Mouse (Mus musculus) gastrocnemius, postnatal 4 days (tissue): ENCODE data around the gene Vps39. TPM values are rescaled to one million over a fixed set of nuclear protein-coding genes. Genes with fewer than 3 reads are reported as not detected.

Experiments
- DNase-seq, 2 experiments: peaks; one replicate each; pipeline ENCODE4 v3.0.0; 2021 to 2022; ENCODE audit warnings: low spot score in 2 of 2, mixed read lengths in 2 of 2
- total RNA-seq, 2 experiments: library from RNA; stranded (reverse); gene quantifications; 2 replicates each; pipeline ENCODE4 v1.2.3; 2021

The Vps39 gene
- total RNA-seq, 2 experiments from 2014 or later: 27.3 to 34.7 TPM

GRCm38 (mm10) chr2:120301076-120301475 lies 51.9 kb downstream of the Vps39 start:
- DNase-seq: no peak

DNA sequence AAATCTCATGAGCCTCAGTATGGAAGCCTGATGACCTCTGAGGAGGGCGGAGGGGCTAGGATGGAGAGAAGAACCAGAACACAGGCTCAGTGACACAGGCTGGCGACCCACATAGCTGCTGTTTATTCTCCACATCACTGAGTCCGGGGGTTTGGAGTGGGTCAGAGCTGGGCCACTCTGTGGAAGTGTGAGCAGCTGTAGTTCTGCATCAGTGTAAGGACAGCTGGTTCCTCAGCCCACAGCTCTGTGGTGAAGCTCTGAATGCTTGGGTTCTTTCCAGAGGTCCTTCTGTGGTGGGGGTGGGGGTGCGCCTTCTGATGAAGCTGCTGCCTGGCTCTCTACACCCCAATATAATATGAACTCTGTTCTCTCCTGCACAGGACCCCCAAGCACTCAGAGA lies 53.1 kb downstream of the Vps39 start:
- no peak for DNase-seq

GRCm38 (mm10) chr2:120296160-120296559 lies 56.8 kb downstream of the Vps39 start:
- no peak for DNase-seq

DNA sequence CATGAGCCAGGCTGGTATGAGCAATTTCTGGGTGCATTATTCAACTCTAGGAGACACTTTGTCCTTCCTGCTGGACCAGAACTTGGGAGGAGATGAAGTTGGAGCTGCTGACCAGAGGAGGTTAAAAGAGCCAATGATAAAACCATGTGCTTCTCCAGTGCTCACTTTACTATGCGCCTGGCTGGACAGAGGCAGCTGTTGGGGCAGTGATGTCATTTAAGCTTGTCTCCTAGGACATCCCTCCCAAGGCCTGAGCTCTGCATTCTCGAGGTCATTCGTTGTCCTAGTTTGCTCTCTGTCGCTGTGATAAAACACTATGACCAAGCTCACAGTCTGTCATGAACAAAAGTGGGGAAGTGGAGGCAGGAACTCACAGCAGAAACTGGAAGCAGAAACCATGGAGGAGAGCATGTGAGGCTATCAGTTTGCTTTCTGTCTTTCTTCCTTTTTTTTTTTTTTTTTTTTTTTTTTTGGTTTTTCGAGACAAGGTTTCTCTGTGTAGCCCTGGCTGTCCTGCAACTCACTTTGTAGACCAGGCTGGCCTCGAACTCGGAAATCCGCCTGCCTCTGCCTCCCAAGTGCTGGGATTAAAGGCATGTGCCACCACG lies 61.4 kb downstream of the Vps39 start:
- no peak for DNase-seq

DNA sequence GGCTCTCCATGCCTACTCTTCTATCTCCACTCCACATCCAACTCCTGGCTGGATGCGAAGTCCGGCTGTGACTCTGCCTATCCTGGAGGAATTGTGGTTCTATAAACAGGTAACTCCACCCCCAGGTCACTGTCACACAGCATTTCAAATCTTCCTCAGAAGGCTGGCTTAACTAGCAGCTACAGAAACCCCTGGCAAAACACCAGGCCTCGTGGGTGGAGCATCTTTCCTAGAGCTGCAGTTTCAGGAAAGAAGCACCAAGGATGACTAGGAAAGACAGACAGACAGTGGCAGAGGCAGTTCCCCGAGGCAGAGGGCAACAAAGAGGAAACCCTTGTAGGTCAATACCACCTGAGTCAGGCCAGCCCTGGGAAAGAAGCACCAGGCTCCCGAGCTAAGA lies 63.9 kb downstream of the Vps39 start, which contains the start of gene Pla2g4d:
Pla2g4d (minus strand) TSS at position 203 of the 400 bp plus-strand sequence.
- no peak for DNase-seq

- no peak for DNase-seq
Observed at GRCm38 (mm10) chr2:120288401-120288800, 64.5 kb downstream of the Vps39 start.

- no peak for DNase-seq
Observed at GRCm38 (mm10) chr2:120285639-120286038, 67.3 kb downstream of the Vps39 start.

DNA sequence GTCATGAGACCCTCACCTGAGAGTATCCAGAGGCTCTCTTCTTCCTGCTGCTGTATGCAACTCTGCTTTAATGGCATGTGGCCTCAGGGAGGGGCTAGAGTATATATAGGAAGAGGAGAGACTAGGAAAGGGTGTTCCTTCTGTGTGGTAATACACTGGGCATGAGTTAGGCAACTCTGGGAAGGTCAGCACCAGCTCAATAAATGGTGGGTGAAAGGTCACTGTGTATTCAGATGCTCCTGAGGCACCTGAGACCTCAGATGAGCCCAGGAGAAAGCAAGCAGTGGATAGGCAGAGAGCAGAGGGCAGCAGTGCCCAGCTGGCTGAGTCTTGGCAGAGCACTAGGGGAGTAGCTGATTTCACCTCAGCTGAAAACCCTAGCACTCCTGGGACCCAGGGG lies 68.2 kb downstream of the Vps39 start:
- no peak for DNase-seq

GRCm38 (mm10) chr2:120284094-120284493 lies 68.8 kb downstream of the Vps39 start:
- DNase-seq: no peak

GRCm38 (mm10) chr2:120283550-120283949 lies 69.4 kb downstream of the Vps39 start:
- no peak for DNase-seq

DNA sequence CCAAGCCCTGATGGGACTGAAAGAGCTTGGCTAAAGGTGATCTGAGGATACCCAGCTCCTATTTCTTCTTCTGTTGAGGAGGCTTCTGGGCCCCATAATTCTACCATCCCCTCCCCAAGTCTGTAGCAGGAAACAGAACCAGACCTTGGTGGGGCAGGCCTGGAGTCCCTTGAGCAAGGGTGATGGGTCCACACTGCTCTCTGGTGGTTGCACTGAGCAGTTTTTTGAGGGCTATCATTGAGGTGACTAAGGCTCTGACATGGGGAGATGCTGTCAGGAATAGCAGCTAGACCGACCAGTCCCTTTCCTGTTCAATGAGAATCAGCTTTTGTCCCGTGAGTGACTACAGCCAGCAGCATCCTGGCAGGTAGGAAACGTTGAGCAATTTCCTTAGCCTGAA lies 71.7 kb downstream of the Vps39 start:
- DNase-seq: no peak

DNA sequence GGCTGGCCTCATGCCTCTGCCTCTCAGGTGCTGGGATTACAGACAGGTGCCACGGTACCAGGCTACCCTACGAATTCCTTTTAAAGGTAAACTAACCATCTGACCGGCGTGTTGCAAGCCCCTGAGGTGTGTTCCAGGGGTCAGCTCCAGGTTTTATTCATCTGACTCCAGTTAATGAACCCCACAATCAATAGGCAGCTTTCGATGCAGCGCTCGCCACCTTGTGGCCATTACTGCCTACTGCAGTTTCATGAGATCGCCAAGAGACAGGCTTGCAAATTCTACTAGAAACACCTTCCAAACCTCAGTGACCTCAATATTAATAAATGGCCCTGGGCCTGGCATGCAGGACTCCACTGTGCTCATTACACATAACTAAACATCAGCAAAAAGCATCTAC lies 73.0 kb downstream of the Vps39 start:
- peak in 1 of 2 experiments; percentile 36 for DNase-seq

DNA sequence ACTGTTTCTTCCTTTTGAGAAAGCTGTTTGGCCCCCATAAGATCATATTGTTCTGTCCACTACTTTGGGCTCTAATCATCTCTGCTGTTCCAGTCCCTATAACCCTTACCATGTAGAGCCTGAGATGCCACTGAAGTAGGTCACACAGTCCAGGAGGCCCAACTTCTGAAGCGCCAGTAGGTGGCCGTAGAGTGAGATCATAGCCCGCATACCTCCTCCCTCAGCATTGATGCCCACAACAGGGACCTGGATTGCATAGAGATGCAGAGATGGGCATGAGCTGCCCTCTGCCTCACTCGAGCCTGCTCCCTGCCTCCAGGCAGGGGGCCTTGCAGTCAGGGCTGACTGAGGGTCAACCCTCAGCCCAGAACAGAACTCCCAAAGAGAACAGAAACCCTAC lies 76.0 kb downstream of the Vps39 start:
- DNase-seq: no peak

DNA sequence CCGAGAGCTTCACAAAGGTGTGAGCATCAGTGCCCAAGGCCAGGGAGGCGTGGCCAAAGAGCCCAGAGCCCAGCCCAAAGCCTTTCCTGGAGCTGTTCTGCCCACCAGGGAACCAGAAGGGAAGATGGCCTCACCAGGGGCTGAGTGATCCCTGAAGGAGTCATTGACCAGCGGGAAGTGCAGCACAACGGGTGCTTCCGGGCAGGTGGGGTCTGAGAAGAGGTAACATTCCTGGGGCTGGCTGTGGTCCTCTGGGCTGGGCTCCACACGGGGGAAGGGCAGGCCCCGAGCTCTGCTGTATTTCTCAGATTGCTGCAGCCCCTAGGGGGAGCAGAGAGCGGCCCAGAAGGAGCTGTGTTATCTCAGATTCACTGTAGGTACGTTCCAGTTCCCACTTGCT lies 84.3 kb downstream of the Vps39 start:
- DNase-seq: no peak

Other genes with a start within 250 kb of the Vps39 start
- gene Ehd4, start 198.5 kb downstream of the Vps39 start, total RNA-seq: 100 to 1,000 TPM; 166 to 179 TPM
- gene Pla2g4e, start 107.8 kb downstream of the Vps39 start, total RNA-seq: 10 to 100 TPM; 21.2 to 27.9 TPM
- gene Pla2g4d, start 63.9 kb downstream of the Vps39 start, total RNA-seq: not detected
- under 1 TPM in 1 of 2 experiments, not detected in 1; 0.10 TPM for gene Pla2g4f, start 39.0 kb downstream of the Vps39 start, total RNA-seq
- 10 to 100 TPM; 19.9 to 22.1 TPM for gene Ganc, start 50.8 kb upstream of the Vps39 start, total RNA-seq
- gene Tmem87a, start 51.0 kb upstream of the Vps39 start, total RNA-seq: 10 to 100 TPM; 31.8 to 38.7 TPM
- 10 to 100 TPM; 79.3 to 83.4 TPM for gene Capn3, start 102.9 kb upstream of the Vps39 start, total RNA-seq
- 100 to 1,000 TPM; 170 to 171 TPM for gene Zfp106, start 210.7 kb upstream of the Vps39 start, total RNA-seq
- 10 to 100 TPM; 52.0 to 64.4 TPM for gene Snap23, start 214.5 kb upstream of the Vps39 start, total RNA-seq